Mouse (Mus musculus): ENCODE results near the gene Acrv1. TPM values are rescaled to one million over a fixed set of nuclear protein-coding genes. Genes with fewer than 3 reads are reported as not detected.

Gene Acrv1
- polyA plus RNA-seq, 1 experiment from 2014 or later = not detected

Other genes starting within 250 kb of the Acrv1 start
- not detected in 2 replicates for gene Gm9513, start 217.6 kb upstream of the Acrv1 start, polyA plus RNA-seq (2015; fragmentation: Nextera tagmentation; extraction: Ambion mirVana)
- gene Gm5615, start 151.3 kb upstream of the Acrv1 start, polyA plus RNA-seq (2015; fragmentation: Nextera tagmentation; extraction: Ambion mirVana) = not detected in 2 replicates
- not detected in 2 replicates for gene Gm17689, start 110.6 kb upstream of the Acrv1 start, polyA plus RNA-seq (2015; fragmentation: Nextera tagmentation; extraction: Ambion mirVana)
- gene A630095E13Rik, start 49.8 kb upstream of the Acrv1 start, polyA plus RNA-seq (2015; fragmentation: Nextera tagmentation; extraction: Ambion mirVana) = not detected in 2 replicates
- 39.4 and 43.1 TPM in 2 replicates for gene Chek1, start 33.8 kb downstream of the Acrv1 start, polyA plus RNA-seq (2015; fragmentation: Nextera tagmentation; extraction: Ambion mirVana)
- gene Stt3a, start 74.5 kb downstream of the Acrv1 start, polyA plus RNA-seq (2015; fragmentation: Nextera tagmentation; extraction: Ambion mirVana) = 104 and 117 TPM in 2 replicates
- 105 and 112 TPM in 2 replicates for gene Ei24, start 104.2 kb downstream of the Acrv1 start, polyA plus RNA-seq (2015; fragmentation: Nextera tagmentation; extraction: Ambion mirVana)
- 601 and 607 TPM in 2 replicates for gene Fez1, start 128.6 kb downstream of the Acrv1 start, polyA plus RNA-seq (2015; fragmentation: Nextera tagmentation; extraction: Ambion mirVana)

All from forebrain, embryonic 13.5 days (tissue).